Mouse (Mus musculus): ENCODE measurements around the gene Ndel1.

The Ndel1 gene

GRCm38 (mm10) chr11:68779735-68780465, 91.8 kb downstream of the Ndel1 start:
- in situ Hi-C loops (cut with MseI, MboI), result no loop called here

GRCm38 (mm10) chr11:68778855-68779254, 92.8 kb downstream of the Ndel1 start:
- in situ Hi-C loops (cut with MseI, MboI), result no loop called here

- in situ Hi-C loops (cut with MseI, MboI), result no loop called here
Measured at GRCm38 (mm10) chr11:68777933-68778332, 93.7 kb downstream of the Ndel1 start.

GRCm38 (mm10) chr11:68776147-68776655, 95.5 kb downstream of the Ndel1 start:
- in situ Hi-C loops (cut with MseI, MboI), result no loop called here
